Mouse (Mus musculus): ENCODE data around the gene Pknox2.

- no peak for TF ChIP-seq POLR2A (IDR thresholded peaks at IDR 0.05; ENCODE audit: control insufficient read depth, low read depth, low read length)
- no peak for TF ChIP-seq CTCF (IDR thresholded peaks at IDR 0.05; ENCODE audit: control insufficient read depth, insufficient read depth, insufficient replicate concordance, low read depth, low read length)
Observed at GRCm38 (mm10) chr9:36942131-36942530, 205.1 kb downstream of the Pknox2 start.
